Mouse (Mus musculus): Measurements from ENCODE around the gene Rexo1. TPM values are rescaled to one million over a fixed set of nuclear protein-coding genes. Genes with fewer than 3 reads are reported as not detected.

Gene Rexo1
- polyA plus RNA-seq, 1 experiment: 72.0 TPM

DNA sequence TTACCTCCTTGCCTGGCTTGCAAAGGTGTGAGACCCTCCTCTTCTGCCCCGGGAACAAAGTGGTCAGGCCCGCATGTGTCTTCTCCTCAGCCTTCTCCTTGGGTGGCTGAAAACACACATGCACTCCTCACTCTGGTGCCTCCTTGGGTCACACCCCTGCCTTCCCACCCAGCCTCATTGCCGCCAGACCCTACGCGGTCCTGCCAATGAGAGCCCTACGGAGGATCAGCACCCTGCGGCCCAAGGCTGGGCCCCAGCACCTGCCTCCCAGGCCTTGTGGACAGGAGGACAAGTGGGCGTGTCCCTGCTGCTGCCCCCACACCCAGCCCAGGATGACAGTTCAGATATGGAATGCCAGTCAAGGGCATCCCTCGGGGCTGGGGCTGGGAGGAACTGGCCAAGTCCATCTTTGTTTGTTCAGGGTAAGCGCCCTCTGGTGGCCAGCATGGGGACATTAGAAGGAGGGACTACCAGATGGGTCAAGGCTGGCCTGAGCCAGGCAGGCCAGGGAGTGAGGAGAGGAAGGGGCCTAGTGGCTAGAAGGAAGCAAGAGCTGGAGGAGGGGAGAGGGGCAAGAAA, 12.8 kb downstream of the Rexo1 start:
- no peak for TF ChIP-seq POLR2A (IDR thresholded peaks at IDR 0.05; ENCODE audit: borderline replicate concordance, extremely low read depth, insufficient read depth, insufficient read length, poor library complexity, severe bottlenecking)
- TF ChIP-seq CTCF (IDR thresholded peaks at IDR 0.05; ENCODE audit: borderline replicate concordance, extremely low read depth, insufficient read depth, insufficient read length): peak; percentile 92
- peak; percentile 71 for DNase-seq (ENCODE audit: low read depth)

DNA sequence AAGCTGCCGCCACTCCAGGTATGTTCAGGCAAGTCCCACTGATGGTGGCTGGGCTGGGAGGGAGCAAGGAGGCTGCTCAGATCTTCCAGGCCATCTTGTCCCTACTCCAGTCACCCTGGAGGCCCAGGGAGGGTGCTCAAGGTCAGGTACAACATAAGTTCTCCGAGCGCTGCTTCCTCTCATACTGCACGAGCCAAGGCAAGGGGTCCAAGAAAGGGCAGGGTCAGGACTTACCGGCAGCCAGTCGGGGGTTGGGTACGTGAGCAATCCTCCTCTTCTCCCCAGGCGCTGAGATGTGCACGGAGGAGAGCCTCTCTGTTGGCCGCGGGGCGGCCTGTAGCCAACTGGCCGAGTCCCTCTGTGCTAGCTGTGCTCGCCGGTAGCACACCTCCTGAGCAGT, 13.8 kb downstream of the Rexo1 start:
- TF ChIP-seq CTCF (IDR thresholded peaks at IDR 0.05; ENCODE audit: borderline replicate concordance, extremely low read depth, insufficient read depth, insufficient read length) (no peak), POLR2A (IDR thresholded peaks at IDR 0.05; ENCODE audit: borderline replicate concordance, extremely low read depth, insufficient read depth, insufficient read length, poor library complexity, severe bottlenecking) (no peak)
- DNase-seq (ENCODE audit: low read depth): no peak

DNA sequence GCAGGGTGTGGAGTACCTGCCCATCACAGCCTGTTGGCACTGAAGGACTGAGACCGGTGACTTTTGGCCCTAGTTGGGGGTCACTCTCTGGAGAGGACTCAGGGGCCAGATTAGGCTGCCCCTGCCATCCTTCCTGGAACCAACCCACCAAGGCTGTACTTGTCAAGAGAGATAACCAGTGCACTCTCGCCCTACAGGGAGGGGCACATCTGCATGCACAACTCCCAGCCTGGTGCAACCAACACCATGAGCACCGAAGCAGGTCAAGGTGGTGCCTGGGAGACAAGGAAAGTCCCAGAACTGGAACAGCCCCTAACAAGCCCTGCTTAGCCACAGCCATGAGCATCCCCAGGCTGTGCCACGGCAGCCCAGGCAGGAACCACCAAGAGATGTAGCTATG, 14.4 kb downstream of the Rexo1 start:
- TF ChIP-seq POLR2A (IDR thresholded peaks at IDR 0.05; ENCODE audit: borderline replicate concordance, extremely low read depth, insufficient read depth, insufficient read length, poor library complexity, severe bottlenecking) (no peak), CTCF (IDR thresholded peaks at IDR 0.05; ENCODE audit: borderline replicate concordance, extremely low read depth, insufficient read depth, insufficient read length) (no peak)
- DNase-seq (ENCODE audit: low read depth): no peak

DNA sequence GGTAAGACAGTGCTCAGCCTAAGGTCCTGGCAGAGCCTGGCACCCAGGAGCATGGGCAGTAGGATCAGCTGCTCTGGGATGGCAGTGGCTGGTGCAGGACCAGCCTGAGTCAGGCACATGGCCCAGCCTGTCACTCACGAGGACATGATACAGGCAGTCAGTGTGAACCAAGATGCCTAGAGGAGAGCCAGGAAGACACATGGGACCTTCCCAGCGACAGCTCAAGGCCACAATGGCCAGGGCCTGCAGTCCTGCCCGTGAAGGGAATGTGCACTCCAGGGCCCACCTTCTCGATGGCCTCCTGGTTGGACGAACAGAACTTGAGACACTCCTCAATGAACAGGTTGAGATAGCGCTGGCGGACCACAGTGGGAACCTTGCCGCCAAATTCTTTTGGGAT, 15.8 kb downstream of the Rexo1 start:
- TF ChIP-seq POLR2A (IDR thresholded peaks at IDR 0.05; ENCODE audit: borderline replicate concordance, extremely low read depth, insufficient read depth, insufficient read length, poor library complexity, severe bottlenecking): no peak
- TF ChIP-seq CTCF (IDR thresholded peaks at IDR 0.05; ENCODE audit: borderline replicate concordance, extremely low read depth, insufficient read depth, insufficient read length): no peak
- no peak for DNase-seq (ENCODE audit: low read depth)

DNA sequence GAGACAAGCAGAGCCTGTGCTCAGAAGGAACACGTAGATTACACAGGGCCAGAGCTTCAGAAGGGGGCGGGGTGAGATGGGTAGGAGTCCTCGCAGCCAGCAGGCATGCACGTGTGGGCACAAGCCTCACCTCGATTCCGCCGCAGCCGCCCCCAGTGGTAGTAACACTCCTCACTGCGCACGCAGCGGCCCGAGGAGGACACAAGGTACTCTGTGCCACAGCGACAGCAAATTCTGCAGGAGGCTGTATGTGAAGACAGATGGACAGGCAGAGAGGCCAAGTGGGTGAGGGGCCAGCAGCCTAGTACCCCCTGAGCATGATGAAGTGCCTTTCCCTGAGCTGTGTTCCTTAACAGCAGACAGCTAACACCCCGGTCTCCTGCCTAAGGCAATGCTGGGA, 17.5 kb downstream of the Rexo1 start:
- TF ChIP-seq CTCF (IDR thresholded peaks at IDR 0.05; ENCODE audit: borderline replicate concordance, extremely low read depth, insufficient read depth, insufficient read length): no peak
- no peak for TF ChIP-seq POLR2A (IDR thresholded peaks at IDR 0.05; ENCODE audit: borderline replicate concordance, extremely low read depth, insufficient read depth, insufficient read length, poor library complexity, severe bottlenecking)
- DNase-seq (ENCODE audit: low read depth): no peak

DNA sequence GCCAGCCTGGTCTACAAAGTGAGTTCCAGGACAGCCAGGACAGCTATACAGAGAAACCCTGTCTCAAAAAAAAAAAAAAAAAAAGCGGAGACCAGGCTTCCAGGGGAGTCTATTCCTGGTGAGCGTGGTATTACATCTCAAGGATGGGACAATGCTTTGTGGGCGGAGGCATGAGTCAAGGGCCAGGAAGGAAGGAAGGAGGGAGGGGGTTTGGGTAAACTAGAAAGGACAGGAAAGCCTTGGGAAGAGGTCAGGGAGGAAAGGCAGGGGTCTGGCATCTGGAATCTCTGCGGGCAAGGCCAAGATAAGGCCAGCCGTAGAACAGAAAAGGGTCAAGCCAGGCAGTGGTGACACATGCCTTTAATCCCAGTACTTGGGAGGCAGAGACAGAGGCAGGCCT, 21.9 kb downstream of the Rexo1 start:
- no peak for DNase-seq (ENCODE audit: low read depth)
- TF ChIP-seq POLR2A (IDR thresholded peaks at IDR 0.05; ENCODE audit: borderline replicate concordance, extremely low read depth, insufficient read depth, insufficient read length, poor library complexity, severe bottlenecking): no peak
- no peak for TF ChIP-seq CTCF (IDR thresholded peaks at IDR 0.05; ENCODE audit: borderline replicate concordance, extremely low read depth, insufficient read depth, insufficient read length)

DNA sequence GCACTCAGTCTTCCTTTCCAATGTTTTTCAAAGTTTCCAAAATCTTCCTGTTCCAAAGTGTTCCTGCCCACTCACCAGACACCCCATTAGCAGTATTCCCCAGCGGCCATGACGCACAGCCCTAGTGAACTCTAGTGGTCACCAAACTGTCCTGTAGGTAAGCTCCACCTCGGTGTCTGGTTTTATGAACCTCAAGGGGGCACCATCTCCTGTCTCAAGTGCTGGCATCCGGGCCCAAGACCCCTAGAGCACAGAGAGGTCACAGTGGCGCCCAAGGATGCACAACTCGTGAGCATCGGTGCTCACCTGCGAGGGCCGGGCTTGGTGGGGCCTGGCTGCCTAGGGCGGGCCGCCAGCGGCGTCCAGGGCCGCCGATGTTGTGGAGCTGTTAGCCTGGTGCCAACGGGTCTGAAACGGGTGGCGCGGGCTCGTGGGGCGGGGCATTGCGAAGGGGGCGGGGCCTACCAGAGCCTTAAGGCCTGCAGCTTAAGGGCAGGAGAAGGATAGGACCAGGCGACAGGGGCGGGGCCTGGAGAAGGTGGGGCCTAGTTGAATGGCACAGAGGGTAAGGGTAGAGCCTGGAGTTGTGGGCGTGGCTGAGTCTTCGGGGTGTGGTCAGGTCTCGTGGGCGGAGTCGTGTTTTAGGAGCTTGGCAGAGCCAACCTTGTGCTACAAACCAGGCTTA, 22.5 kb downstream of the Rexo1 start, which contains the start of gene Atp8b3:
TSS of gene Atp8b3 (minus strand) at position 415 of the 685 bp plus-strand sequence.
- TF ChIP-seq POLR2A (IDR thresholded peaks at IDR 0.05; ENCODE audit: borderline replicate concordance, extremely low read depth, insufficient read depth, insufficient read length, poor library complexity, severe bottlenecking): no peak
- TF ChIP-seq CTCF (IDR thresholded peaks at IDR 0.05; ENCODE audit: borderline replicate concordance, extremely low read depth, insufficient read depth, insufficient read length): no peak
- DNase-seq (ENCODE audit: low read depth): peak; percentile 74

DNA sequence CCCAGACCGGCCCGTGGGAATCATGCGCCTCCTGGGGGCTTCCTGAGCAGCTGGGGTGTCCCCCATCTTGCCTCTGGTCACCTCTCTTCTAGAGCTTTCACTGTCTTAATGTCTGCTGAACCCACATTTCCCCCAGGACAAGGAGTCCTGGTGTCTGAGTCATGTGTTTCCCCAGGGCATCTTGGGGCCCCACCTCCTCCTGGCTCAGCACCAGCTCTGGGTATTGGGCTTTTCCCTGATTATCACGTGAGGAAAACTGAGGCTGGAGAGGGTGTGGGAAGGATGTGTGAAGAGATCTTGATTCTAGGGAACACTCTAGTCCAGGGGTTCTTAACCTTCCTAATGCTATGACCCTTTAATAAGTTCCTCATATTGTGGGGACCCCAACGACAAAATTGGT, 23.2 kb downstream of the Rexo1 start:
- TF ChIP-seq POLR2A (IDR thresholded peaks at IDR 0.05; ENCODE audit: borderline replicate concordance, extremely low read depth, insufficient read depth, insufficient read length, poor library complexity, severe bottlenecking) (no peak), CTCF (IDR thresholded peaks at IDR 0.05; ENCODE audit: borderline replicate concordance, extremely low read depth, insufficient read depth, insufficient read length) (no peak)
- no peak for DNase-seq (ENCODE audit: low read depth)

DNA sequence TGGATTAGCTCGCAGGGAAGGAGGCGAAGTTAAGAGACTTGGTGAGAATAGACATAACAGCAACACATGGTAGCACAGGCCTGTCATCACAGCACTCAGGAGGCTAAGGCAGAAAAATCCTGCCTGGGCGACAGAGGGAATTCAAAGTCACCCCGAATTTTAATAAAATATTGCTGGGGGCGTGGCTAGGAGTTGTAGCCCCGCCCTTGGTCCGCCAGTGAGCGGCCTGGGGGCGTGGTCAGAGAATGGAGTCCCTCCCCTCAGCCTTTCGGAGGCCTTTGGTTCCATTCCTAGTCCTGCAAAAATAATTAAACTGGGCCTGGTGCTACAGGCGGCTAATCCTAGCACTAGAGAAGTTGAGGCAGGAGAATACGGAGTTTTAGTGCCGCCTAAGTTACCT, 25.6 kb downstream of the Rexo1 start:
- TF ChIP-seq POLR2A (IDR thresholded peaks at IDR 0.05; ENCODE audit: borderline replicate concordance, extremely low read depth, insufficient read depth, insufficient read length, poor library complexity, severe bottlenecking): no peak
- TF ChIP-seq CTCF (IDR thresholded peaks at IDR 0.05; ENCODE audit: borderline replicate concordance, extremely low read depth, insufficient read depth, insufficient read length): no peak
- DNase-seq (ENCODE audit: low read depth): no peak

DNA sequence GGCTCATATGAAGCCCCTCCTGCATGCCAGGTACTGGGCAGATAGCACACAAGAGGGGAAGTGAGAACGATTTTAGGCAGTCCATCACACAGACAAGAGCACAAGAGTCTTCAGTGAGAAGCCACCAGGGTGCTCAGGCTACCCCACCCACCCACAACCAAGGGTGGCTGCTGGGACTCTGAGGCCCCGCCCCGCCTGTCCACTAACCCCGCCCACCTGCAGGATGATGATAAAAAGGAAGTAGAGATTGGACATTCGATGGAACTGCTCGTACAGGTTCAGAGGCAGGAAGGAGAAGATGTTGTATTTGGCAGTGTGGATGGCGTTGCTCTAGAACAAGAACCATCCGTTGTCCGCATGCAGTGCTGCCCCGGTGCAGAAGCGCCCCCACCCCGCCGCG, 26.3 kb downstream of the Rexo1 start:
- DNase-seq (ENCODE audit: low read depth): no peak
- TF ChIP-seq CTCF (IDR thresholded peaks at IDR 0.05; ENCODE audit: borderline replicate concordance, extremely low read depth, insufficient read depth, insufficient read length): no peak
- no peak for TF ChIP-seq POLR2A (IDR thresholded peaks at IDR 0.05; ENCODE audit: borderline replicate concordance, extremely low read depth, insufficient read depth, insufficient read length, poor library complexity, severe bottlenecking)

DNA sequence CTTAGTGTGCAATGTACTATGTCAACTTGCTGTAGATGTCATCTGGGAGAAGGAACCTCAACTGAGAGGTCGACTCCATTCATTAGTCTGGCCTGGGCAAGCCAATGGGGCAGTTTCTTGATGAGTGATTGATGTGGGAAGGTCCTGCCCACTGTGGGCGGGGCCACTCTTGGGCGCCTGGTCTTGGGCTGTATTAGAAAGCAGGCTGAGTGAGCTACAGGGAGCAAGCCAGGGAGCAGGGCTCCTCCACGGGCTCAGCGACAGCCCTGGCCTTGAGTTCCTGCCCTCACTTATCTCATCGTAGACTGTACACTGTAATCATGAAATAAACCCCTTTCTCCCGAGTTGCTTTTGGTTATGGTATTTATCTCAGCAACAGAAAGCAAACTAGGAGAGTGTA, 27.7 kb downstream of the Rexo1 start:
- no peak for TF ChIP-seq POLR2A (IDR thresholded peaks at IDR 0.05; ENCODE audit: borderline replicate concordance, extremely low read depth, insufficient read depth, insufficient read length, poor library complexity, severe bottlenecking)
- TF ChIP-seq CTCF (IDR thresholded peaks at IDR 0.05; ENCODE audit: borderline replicate concordance, extremely low read depth, insufficient read depth, insufficient read length): no peak
- peak; percentile 19 for DNase-seq (ENCODE audit: low read depth)

DNA sequence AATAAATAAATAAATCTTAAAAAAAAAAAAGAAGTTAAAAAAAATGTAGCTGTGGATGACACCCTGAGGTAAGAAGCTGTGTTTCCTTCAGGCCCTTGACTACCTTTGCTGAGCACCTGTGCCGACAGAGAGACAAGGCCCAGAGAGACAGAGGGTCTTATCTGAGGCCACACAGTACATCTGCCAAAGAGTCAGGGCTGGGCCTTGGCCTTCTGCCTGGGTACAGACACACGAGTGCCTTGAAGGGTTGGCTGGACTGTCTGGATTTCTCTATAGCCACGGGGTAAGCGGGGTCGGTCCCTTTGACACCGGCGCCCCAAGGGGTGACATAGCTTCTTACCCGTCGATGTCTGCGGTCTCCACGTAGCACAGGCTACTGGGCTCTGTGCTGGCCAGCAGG, 28.6 kb downstream of the Rexo1 start:
- TF ChIP-seq POLR2A (IDR thresholded peaks at IDR 0.05; ENCODE audit: borderline replicate concordance, extremely low read depth, insufficient read depth, insufficient read length, poor library complexity, severe bottlenecking) (no peak), CTCF (IDR thresholded peaks at IDR 0.05; ENCODE audit: borderline replicate concordance, extremely low read depth, insufficient read depth, insufficient read length) (no peak)
- no peak for DNase-seq (ENCODE audit: low read depth)

All from brain, embryonic 14.5 days (tissue).